Mouse (Mus musculus) liver, embryonic 14.5 days (tissue): ENCODE measurements around the gene Ncam1.

Source experiments
- CTCF ChIP-seq: IDR thresholded peaks from 2 replicates; pipeline ENCODE4 v1.5.1; 2016; ENCODE audit warnings: antibody characterized with exemption, low read depth, control low read depth
- EP300 ChIP-seq: IDR thresholded peaks from 2 replicates; pipeline ENCODE4 v1.6.1; 2016; ENCODE audit warnings: antibody characterized with exemption, low read depth

DNA sequence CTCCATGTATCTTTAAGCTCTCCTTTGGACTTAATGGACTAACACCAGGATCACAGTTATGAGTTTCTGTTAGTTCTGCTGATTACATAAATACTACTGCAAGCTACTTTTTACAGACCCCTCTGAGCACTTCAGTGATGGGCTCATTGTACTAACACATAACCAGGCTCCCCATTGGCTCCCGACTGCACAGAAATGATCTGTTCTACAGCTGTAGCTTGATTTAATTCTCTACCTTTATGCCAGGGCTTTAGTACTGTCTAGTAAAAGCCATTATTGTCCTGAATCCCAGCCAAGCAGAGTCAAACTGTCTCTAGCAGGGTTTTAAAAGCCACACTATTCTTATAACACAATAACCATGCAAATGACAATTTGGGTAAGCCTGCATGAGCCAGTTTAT, 60.2 kb downstream of the Ncam1 start:
- no peak for TF ChIP-seq CTCF
- TF ChIP-seq EP300: no peak
